Mouse (Mus musculus) CD8-positive naive resting alpha-beta T cell, adult 57 days (primary cell): ENCODE measurements around the gene Olfr239. TPM values are rescaled to one million over a fixed set of nuclear protein-coding genes. Genes with fewer than 3 reads are reported as not detected.

Experiments used
- total RNA-seq: library from RNA; stranded (reverse); gene quantifications from one replicate; pipeline ENCODE4 v1.2.4, GENCODE M21; 2023

Gene Olfr239
- not detected for total RNA-seq

DNA sequence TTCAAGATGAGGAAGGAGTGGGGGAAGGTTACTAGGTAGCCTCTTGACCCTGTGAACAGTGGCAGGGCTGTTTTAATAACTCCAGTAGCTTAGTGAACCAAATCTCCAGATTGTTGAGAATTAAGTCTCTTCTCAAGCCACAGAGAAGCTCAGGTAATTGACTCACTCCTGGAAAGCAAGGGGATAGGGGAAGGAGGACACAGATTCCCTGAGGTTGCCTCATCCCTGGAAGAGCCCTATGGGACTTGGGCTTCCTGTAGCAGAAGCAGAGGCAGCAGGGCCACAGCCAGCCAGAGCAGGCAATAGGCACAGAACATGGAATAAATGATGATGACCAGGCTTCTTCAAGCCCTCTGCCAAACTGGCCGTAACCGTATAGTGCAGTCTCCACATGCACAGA is at the start of gene Olfr239:
Gene Olfr239, plus strand, starts transcription at position 301 of the 400 bp plus-strand sequence.

DNA sequence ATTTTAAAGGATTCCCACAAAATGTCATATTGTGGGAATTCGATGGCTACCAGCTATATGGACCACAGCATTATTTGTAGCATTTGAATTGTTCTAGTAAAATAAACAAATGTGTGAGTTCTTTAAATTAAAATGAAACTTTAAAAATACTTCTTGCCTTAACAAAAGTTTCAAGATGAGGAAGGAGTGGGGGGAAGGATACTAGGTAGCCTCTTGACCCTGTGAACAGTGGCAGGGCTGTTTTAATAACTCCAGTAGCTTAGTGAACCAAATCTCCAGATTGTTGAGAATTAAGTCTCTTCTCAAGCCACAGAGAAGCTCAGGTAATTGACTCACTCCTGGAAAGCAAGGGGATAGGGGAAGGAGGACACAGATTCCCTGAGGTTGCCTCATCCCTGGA is 23.0 kb upstream of the Olfr239 start, which contains the start of gene Olfr55:
Gene Olfr55, plus strand, starts transcription at position 301 of the 400 bp plus-strand sequence.

DNA sequence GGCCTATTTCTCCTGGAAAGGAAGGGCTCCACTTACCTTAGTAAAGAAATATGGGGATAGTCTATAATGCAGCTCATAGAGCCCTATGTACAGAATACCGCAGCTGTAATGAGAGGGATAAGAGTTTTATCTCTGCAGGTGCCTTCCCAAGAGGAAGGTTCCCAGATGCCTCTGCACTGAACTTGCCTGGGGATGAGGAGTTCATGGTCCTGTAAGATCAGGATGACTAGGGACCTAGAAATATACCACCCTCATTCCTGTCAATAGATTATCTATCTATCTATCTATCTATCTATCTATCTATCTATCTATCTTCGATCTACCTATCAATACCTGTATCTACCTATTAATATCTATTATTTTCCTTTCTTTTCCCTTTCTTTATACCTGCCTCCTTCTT is 30.5 kb downstream of the Olfr239 start, which contains the start of gene Olfr1564:
Gene Olfr1564, minus strand, starts transcription at position 101 of the 400 bp plus-strand sequence.

Other genes starting within 250 kb of the Olfr239 start
- gene Cyp4f13, start 243.9 kb upstream of the Olfr239 start, total RNA-seq = 85.9 TPM
- 20.3 TPM for gene Zfp472, start 225.5 kb upstream of the Olfr239 start, total RNA-seq
- gene Zfp952, start 198.2 kb upstream of the Olfr239 start, total RNA-seq = 12.7 TPM
- gene Zfp763, start 157.9 kb upstream of the Olfr239 start, total RNA-seq = 8.9 TPM
- not detected for gene 4921501E09Rik, start 123.2 kb upstream of the Olfr239 start, total RNA-seq
- 3.1 TPM for gene Zfp563, start 102.0 kb upstream of the Olfr239 start, total RNA-seq
- not detected for gene Morc2b, start 51.6 kb upstream of the Olfr239 start, total RNA-seq
- gene Olfr55, start 22.9 kb upstream of the Olfr239 start, total RNA-seq = not detected
- not detected for gene Olfr1564, start 30.4 kb downstream of the Olfr239 start, total RNA-seq
- gene Zfp955a, start 63.8 kb downstream of the Olfr239 start, total RNA-seq = 7.8 TPM
- gene Olfr63, start 73.4 kb downstream of the Olfr239 start, total RNA-seq = 0.09 TPM
- gene Zfp955b, start 98.2 kb downstream of the Olfr239 start, total RNA-seq = 7.9 TPM
- gene Zfp81, start 167.6 kb downstream of the Olfr239 start, total RNA-seq = 22.0 TPM
- 9.3 TPM for gene Zfp101, start 203.3 kb downstream of the Olfr239 start, total RNA-seq
- gene Actl9, start 241.6 kb downstream of the Olfr239 start, total RNA-seq = not detected